Mouse (Mus musculus) heart, adult 2 months (tissue): Measurements from ENCODE around the gene Rars2.

ENCODE experiments used
- EP300 ChIP-seq: fragments of 200-500 bp; IDR thresholded peaks from 2 replicates; pipeline ENCODE4 v1.6.1; 2011; ENCODE audit warnings: low read depth, low read length, control low read depth; ENCODE audit not compliant: insufficient read depth
- POLR2A ChIP-seq: fragments of 200-500 bp; IDR thresholded peaks from 2 replicates; pipeline ENCODE4 v1.6.1; 2011; ENCODE audit warnings: mild to moderate bottlenecking, low read depth, low read length, control low read depth; ENCODE audit not compliant: insufficient read depth

GRCm38 (mm10) chr4:34680530-34680929, 65.8 kb downstream of the Rars2 start:
- TF ChIP-seq POLR2A, result no peak
- TF ChIP-seq EP300, result no peak
